Mouse (Mus musculus): ENCODE results near the gene Zfp641. TPM values are rescaled to one million over a fixed set of nuclear protein-coding genes. Genes with fewer than 3 reads are reported as not detected.
A peak's percentile ranks its signal among the peaks of the same experiment; 100 is the strongest.

The Zfp641 gene
- polyA plus RNA-seq (2016; fragmentation: Nextera tagmentation; extraction: Ambion mirVana), result 1.1 and 1.4 TPM in 2 replicates

DNA sequence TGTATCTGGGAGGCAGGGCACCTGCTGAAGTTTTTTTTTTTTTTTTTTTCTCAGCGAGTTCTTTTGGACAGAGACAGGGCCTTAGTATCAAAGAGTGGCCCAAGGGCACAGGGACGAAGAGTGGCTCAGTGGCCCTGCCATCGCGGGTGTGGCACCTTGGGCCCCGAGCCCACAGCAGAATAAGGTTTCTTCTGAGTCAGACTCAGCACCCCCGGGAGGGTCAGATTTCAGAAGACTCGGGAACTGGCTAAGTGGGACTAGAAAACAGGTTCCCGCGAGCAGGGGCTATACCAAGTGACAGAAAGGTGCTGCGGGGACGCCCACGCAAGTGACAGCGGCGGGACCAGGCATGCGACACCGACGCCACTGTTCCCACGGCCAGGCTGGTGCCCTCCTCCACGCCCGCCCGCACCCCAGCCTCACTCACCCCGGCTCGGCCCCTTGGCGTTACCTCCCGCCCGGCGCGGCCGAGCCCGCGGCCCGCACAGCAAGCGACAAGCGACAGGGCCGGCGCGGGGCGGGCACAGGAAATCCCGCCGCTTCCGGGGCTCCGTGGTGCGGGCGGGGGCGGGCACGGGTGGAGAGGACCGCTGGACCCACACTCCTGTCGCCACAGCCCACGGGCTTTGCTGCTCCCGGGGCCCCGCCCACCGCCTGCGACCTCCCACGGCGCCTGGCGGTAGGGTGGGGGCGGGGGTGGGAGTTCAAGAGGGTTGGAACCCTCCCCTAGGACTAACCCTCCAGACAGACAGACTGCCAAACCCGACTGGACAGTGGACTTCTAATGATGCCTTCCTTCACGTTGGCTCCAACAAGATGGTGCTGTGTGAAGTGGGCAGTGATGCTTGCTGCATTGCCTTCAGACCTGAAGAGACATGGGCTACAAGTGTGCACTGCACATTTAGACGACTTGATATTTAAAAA lies at the start of gene Zfp641:
TSS of gene Zfp641 (minus strand) at position 534 of the 924 bp plus-strand sequence.
- Histone ChIP-seq H3K36me3 (no peaks in the 10 kb centered on the region), H3K4me3 (peak within 1 kb of the TSS; percentile 83), H3K4me1 (peaks cover 6% of the 10 kb centered on the region; the same call in 1 of the 2 replicates), H3K9me3 (no peaks in the 10 kb centered on the region), H3K27me3 (ENCODE audit: insufficient read depth, poor library complexity, severe bottlenecking) (peaks cover 11% of the 10 kb centered on the region; the same call in 1 of the 2 replicates), H3K27ac (peak within 1 kb of the TSS; percentile 86)
- 4% methylated on average over 51 of the region's 60 CpGs for WGBS
- no peak for DNase-seq (ENCODE audit: low spot score)

DNA sequence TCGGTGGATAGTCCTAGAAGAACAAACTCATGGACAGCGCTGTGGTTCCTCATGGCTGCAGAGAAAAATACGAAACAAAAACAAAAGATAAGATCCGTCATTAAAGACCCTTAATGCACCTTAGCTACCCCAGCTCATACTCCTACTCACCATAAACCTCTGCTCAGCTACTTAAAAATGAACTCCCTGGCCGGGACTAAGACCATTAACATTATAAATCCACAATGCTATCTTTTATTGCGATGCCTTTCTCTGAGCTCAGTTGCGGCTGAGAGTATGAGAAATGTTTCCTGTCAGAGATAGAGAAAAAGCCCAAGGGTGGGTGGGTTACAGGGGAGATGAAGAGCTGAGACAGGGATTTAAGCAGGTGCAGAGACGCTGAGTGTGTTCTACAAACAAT lies 44.9 kb upstream of the Zfp641 start, which contains the start of gene Olfr284:
TSS of gene Olfr284 (minus strand) at position 101 of the 400 bp plus-strand sequence.
- no peak for DNase-seq (ENCODE audit: low spot score)
- Histone ChIP-seq H3K9me3 (no peaks in the 10 kb centered on the region), H3K27ac (no peak within 1 kb of the TSS), H3K4me1 (no peaks in the 10 kb centered on the region), H3K36me3 (no peaks in the 10 kb centered on the region), H3K4me3 (no peak within 1 kb of the TSS), H3K27me3 (ENCODE audit: insufficient read depth, poor library complexity, severe bottlenecking) (no peaks in the 10 kb centered on the region)
- WGBS, result 87% methylated on average over 8 of the region's 8 CpGs

DNA sequence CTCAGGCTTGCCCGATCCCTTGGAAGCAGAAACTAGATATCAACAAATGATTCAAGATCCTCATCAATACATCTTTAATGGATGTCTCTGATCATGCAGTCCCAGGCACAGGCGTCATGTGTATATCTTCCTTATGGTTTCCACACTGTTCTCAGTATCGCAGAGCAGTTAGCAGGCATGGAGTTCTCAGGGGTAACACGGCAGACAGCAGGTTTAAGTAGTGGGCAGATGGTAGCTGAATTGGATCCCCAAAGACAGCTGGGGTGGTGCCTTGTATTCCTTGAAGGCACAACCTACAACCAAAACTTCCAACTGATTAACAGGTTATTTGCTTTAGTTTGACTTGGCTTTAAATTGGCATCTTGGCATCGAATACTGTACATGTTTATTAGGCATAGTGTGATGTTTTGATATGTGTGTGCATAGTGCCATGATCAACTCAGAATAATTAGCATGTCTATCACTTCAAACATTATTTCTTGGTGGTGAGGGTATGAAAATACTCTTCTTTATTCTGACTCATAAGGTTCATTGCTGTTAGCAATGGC lies 21.3 kb upstream of the Zfp641 start, which contains the start of gene Olfr285:
TSS of gene Olfr285 (minus strand) at position 177 of the 548 bp plus-strand sequence.
- H3K36me3 ChIP-seq, result no peaks in the 10 kb centered on the region
- no peak for DNase-seq (ENCODE audit: low spot score)
- H3K27ac ChIP-seq, result no peak within 1 kb of the TSS
- WGBS, result 80% methylated on average over 5 of the region's 5 CpGs
- no peaks in the 10 kb centered on the region for H3K9me3 ChIP-seq
- H3K4me1 ChIP-seq, result no peaks in the 10 kb centered on the region
- no peak within 1 kb of the TSS for H3K4me3 ChIP-seq
- H3K27me3 ChIP-seq (ENCODE audit: insufficient read depth, poor library complexity, severe bottlenecking), result no peaks in the 10 kb centered on the region

DNA sequence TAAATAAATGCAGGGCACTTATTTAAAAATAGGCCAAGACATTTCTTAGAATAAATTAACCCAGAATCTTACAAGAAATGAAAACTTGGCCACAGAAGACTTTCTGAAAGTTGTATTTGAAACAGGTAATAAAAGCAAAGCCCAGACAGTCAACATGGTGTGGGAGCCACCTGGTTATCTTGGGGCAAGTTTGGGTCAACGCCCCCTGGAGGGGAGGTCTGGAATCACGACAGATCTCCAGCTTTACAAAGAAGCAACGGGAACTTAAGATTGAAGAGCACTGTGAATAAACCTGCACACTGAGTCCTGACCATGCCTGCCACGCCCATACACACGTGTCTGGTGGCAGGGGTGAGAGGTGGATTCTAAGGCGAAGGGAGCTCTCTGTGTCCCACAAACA lies 19.7 kb upstream of the Zfp641 start:
- 51% methylated on average over 6 of the region's 6 CpGs for WGBS
- Histone ChIP-seq H3K4me1 (no peaks in the 10 kb centered on the region), H3K4me3 (no peak overlapping the region), H3K27me3 (ENCODE audit: insufficient read depth, poor library complexity, severe bottlenecking) (no peaks in the 10 kb centered on the region), H3K27ac (no peak overlapping the region), H3K36me3 (no peaks in the 10 kb centered on the region), H3K9me3 (no peaks in the 10 kb centered on the region)
- peak; percentile 65 for DNase-seq (ENCODE audit: low spot score)

DNA sequence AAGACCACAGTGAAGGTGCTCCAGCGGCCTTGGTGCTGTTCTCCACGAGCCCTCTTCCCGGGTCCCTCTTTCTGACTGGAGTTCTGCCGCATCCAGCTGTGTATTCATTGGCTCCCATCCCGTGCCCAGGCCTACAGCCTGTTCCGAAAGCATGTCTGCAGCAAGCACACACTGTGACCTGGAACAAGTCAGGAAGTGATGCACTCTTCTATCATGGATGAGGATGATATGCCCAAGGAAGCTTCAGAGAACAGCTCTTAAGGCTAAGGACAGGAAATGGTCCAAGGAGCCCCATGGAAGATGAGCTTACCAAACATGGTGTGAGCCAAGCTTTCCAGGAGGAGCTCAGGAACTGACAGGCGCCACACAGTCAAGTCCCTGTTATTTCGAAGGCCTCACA lies 2.3 kb downstream of the Zfp641 start:
- H3K36me3 ChIP-seq, result no peaks in the 10 kb centered on the region; the same call in 1 of the 2 replicates
- H3K4me3 ChIP-seq, result no peak overlapping the region
- DNase-seq (ENCODE audit: low spot score), result no peak
- no peak overlapping the region for H3K27ac ChIP-seq
- 81% methylated on average over 8 of the region's 8 CpGs for WGBS
- peaks cover 15% of the 10 kb centered on the region; the same call in 1 of the 2 replicates for H3K27me3 ChIP-seq (ENCODE audit: insufficient read depth, poor library complexity, severe bottlenecking)
- H3K4me1 ChIP-seq, result peaks cover 6% of the 10 kb centered on the region; the same call in 1 of the 2 replicates
- H3K9me3 ChIP-seq, result no peaks in the 10 kb centered on the region

DNA sequence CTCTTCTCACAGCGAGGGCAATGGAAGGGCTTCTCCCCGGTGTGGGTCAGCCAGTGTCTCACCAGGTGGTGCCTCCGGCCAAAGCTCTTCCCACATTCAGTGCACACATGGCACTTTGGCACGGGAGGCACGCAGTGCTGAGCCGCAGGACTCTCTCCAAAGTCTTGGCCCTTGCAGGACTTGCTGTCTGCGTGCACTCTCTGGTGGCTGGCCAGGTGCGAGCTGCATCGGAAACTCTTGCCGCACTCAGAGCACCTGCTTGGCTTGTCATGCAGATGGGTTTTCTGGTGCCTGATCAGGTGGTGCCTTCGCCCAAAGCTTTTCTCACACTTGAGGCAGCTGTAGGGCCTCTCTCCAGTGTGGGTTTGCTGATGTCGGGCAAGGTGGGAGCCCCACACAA lies 7.4 kb downstream of the Zfp641 start:
- WGBS, result 70% methylated on average over 12 of the region's 12 CpGs
- no peak for DNase-seq (ENCODE audit: low spot score)

DNA sequence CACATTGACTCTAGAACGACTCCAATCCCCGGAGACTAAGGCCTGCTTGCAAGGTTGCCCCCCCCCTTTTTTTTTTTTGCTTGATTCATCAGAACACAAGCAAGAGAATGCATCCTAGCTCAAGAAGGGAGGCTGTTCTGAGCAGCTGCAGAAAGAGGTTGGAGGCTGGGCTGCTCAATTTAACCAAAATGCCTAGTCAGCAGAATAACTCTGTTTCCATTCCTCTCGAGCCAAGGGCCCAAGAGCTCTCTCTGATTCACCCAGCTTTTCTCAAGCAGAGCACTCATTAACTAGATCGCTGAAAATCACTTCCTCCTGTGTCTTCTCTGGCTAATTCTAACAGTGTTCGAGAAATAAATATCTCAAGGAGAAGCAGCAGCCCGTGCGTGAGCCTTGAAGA lies 9.5 kb downstream of the Zfp641 start:
- WGBS, result 81% methylated on average over 7 of the region's 7 CpGs
- no peak for DNase-seq (ENCODE audit: low spot score)
- no peaks in the 10 kb centered on the region; the same call in 1 of the 2 replicates for H3K36me3 ChIP-seq

More for the DNA sequence above, 7.4 kb downstream of the Zfp641 start:
- Histone ChIP-seq H3K36me3 (no peaks in the 10 kb centered on the region; the same call in 1 of the 2 replicates), H3K27me3 (ENCODE audit: insufficient read depth, poor library complexity, severe bottlenecking) (peaks cover 12% of the 10 kb centered on the region; the same call in 1 of the 2 replicates), H3K9me3 (no peaks in the 10 kb centered on the region), H3K27ac (no peak overlapping the region), H3K4me3 (no peak overlapping the region), H3K4me1 (no peaks in the 10 kb centered on the region)

DNA sequence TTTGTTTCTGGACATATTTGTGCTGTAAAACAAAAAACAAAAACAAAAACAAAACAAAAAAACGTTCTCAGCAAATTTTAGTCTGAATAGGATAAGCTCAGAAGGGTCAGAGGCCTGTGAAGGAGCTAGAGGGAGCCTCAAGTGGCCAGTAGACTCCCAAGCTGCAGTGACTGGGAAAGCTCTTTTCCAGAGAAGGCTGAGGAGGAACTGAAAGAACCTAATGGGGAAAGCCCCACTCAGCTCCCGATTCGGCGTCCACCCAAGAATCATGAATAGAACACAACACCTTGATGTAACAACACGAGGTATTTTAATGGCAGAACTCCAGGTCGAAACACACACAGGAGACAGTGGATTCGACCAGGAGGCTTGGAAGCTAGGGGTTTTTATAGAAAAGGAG lies 38.2 kb downstream of the Zfp641 start:
- Histone ChIP-seq H3K9me3 (no peaks in the 10 kb centered on the region), H3K4me3 (no peak overlapping the region), H3K36me3 (no peaks in the 10 kb centered on the region), H3K4me1 (no peaks in the 10 kb centered on the region), H3K27ac (no peak overlapping the region), H3K27me3 (ENCODE audit: insufficient read depth, poor library complexity, severe bottlenecking) (no peaks in the 10 kb centered on the region)
- 81% methylated on average over 7 of the region's 7 CpGs for WGBS
- DNase-seq (ENCODE audit: low spot score), result no peak

More for the DNA sequence above, 9.5 kb downstream of the Zfp641 start:
- Histone ChIP-seq H3K27me3 (ENCODE audit: insufficient read depth, poor library complexity, severe bottlenecking) (peaks cover 9% of the 10 kb centered on the region; the same call in 1 of the 2 replicates), H3K4me3 (no peak overlapping the region), H3K27ac (no peak overlapping the region), H3K9me3 (no peaks in the 10 kb centered on the region), H3K4me1 (no peaks in the 10 kb centered on the region)

DNA sequence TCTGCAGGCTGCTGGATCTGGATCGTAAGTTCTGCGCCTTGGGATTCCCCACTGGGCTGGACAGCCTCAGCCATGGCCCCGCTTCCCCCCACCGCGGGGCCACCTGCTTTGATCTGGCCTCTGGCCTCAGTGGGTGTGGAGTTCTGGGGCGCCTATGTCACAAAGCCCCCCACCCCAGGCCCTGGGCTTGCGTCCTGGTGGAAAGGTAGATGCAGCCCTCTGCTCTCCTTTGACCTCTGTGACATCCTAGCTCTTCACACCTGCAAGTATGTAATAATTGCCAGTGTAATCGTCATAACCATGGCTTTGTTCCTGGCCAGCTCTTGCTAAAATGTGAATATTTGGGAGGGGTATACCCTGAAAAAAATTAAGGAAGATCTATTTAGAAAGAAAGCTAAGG lies 38.8 kb downstream of the Zfp641 start, which contains the start of gene H1fnt:
TSS of gene H1fnt (minus strand) at position 101 of the 400 bp plus-strand sequence.
- no peaks in the 10 kb centered on the region for H3K4me1 ChIP-seq
- no peak within 1 kb of the TSS for H3K27ac ChIP-seq
- H3K36me3 ChIP-seq, result no peaks in the 10 kb centered on the region
- no peak for DNase-seq (ENCODE audit: low spot score)
- H3K4me3 ChIP-seq, result no peak within 1 kb of the TSS
- H3K9me3 ChIP-seq, result no peaks in the 10 kb centered on the region
- 77% methylated on average over 8 of the region's 8 CpGs for WGBS
- no peaks in the 10 kb centered on the region for H3K27me3 ChIP-seq (ENCODE audit: insufficient read depth, poor library complexity, severe bottlenecking)

DNA sequence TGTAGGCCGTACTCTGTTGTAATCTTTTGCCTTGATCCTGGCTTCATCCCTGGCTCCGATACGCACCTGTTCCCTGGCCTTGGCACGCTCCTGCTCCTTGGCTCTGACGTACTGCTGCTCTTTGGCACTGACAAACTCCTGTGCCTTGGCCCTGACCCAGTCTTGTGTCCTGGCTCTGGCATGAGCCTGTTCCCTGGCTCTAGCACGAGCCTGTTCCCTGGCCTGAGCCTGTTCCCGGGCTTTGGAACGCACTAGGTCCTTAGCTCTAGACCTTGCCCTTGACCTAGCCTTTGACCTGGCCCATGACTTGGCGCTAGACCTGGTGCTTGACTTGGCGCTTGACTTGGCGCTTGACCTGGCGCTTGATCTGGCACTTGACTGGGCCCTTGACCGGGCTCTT lies 39.7 kb downstream of the Zfp641 start:
- no peak overlapping the region for H3K4me3 ChIP-seq
- H3K27me3 ChIP-seq (ENCODE audit: insufficient read depth, poor library complexity, severe bottlenecking), result no peaks in the 10 kb centered on the region
- no peaks in the 10 kb centered on the region for H3K4me1 ChIP-seq
- H3K36me3 ChIP-seq, result no peaks in the 10 kb centered on the region
- DNase-seq (ENCODE audit: low spot score), result no peak
- 92% methylated on average over 13 of the region's 13 CpGs for WGBS
- H3K27ac ChIP-seq, result no peak overlapping the region
- no peaks in the 10 kb centered on the region for H3K9me3 ChIP-seq
